Mouse (Mus musculus) right cerebral cortex, postnatal 36 days (tissue): Measurements from ENCODE around the gene Atp6ap1l.

Source experiments
- DNase-seq, 2 experiments: peaks; one replicate each; pipeline ENCODE4 v3.0.0; 2022; ENCODE audit warnings: low spot score in 2 of 2, mixed read lengths in 1 of 2

Atp6ap1l gene

DNA sequence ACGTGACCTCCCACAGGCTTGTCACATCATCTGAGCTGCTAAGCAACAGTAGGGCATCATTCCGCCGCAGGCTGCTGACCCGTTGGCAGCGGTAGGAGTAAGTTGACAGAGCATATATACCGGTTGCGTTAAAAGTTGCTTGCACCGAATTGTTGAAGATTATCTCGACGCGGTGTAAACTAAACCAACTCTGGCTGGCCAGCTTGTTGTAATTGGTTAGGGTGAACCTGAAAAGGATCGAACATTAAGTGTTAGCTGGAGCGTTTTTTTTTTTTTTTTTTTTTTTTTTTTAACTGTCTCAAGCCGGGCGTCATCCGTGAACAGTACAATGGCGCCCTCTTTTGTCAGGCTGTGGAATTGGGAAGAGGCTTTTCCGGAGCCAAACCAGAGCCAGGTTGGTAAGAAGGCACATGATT lies 18.6 kb downstream of the Atp6ap1l start:
- peak; percentile 52 to 68 for DNase-seq

DNA sequence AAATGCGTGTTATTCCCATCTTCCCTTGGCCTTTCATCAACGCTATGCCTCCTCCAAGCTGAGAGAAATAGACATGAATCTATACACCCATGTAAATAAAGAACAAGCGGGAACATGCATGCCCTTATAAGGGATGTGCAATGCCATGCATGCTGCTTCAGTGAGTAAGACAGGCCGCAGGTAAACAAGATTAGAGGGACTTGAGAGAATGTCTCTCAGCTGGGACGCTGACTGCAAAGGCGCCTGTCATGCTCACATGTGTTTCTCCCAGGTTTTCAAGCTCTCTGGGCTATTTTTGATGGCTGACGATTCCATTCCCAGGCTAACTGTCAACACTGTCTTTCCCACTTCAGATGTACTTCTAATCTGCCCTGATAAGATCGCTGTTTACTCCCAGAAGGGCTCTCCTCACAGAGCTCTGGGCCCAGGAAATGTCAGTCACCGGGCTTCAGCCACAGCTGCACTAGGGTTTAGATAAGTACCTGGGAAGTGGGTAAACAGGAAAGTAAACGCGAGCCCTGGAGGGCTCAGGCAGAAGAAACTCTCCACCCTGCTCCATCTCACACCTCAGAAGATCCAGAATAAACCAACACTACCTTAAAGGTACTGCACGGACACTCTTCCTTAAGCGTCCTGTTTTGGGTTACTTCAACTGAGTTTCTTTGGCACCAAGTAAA lies 19.2 kb downstream of the Atp6ap1l start:
- DNase-seq, result no peak

DNA sequence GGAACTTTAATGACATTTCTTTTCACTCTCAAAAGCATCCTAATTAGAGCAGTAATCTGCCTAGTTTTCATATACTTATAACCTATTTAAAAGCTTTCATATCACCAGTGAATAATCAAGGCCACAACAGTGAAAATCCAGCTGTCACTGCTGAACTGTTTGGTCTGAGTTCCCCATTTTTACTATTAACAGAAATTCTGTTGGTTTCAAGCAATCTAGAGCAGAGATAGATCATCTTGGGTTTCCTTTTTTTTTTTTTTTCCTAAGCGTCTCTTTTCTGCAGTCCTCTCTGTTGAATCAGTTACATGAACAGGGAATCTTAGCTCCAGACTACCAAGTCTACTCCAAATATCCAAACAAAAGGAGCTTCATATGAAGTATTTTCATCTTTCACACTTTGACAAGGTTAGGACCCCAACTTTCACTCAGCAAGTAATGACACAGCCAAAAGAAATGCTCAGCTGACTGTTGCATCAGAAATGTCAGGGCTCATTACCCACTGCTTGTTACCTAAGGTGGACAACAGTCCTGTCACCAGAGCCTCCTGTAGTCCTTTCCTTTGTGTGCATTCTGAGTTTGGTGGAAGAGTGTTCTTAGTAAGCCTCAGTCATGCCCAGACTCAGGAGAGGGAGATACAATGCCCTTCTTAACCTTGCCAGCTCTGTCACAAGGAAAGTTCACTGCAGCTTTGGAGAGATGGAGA lies 23.3 kb downstream of the Atp6ap1l start:
- no peak for DNase-seq

DNA sequence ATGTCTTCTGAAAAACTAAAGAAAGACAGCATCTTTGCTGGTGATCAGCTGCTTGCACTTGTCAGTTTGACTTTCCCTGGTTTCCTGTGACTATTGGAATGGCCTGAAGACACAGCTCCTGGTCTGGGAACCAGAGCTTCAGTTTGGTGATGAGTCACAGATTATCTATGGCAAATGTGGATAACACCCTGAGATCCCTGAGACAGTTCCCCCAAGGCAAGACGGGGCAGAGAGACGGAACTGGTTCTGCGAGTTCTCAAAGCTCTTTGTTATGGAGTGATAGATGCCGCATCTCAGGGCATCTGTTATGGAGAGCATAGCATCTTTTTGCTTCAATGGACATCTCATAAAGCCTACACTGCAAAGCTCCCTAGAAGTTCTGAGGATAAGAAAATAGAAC lies 33.6 kb downstream of the Atp6ap1l start:
- no peak for DNase-seq

DNA sequence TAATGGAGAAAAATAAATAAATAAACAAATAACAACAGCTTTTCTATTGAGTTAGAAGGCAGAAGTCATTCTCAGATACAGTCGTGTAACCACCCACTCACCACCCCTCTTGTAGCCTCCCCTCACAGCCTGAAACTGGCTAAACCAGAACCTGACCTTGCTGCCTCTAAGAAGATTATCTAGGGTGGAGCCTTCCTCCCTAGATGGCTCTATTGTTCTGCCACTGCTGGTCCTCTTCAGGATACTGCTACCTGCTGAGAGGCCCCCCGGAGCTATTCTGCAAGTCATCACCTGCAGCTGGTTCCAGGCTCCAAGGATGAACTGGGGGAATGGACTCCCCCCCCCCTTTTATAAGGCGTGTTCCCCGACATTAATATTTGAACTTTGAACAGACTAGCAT lies 36.0 kb downstream of the Atp6ap1l start:
- no peak for DNase-seq

DNA sequence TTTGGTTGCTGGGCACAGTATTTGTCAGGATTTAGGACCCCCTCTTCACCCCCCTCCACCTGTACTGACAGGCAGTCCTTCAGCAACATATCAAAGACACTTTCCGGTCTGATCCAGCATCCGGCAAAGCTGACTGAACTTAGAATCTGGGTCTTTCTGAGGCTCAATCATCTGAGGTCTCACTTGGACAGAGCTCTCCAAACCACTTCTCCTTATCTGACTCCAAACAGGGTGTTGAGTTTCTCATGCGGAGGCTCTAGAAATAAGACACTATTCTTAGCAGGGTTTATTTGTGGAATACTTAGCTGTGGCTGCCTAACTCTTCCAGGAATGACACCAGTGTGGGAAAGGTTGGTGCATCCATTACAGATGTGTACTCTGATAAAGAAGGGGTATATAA lies 43.0 kb downstream of the Atp6ap1l start:
- DNase-seq, result no peak

DNA sequence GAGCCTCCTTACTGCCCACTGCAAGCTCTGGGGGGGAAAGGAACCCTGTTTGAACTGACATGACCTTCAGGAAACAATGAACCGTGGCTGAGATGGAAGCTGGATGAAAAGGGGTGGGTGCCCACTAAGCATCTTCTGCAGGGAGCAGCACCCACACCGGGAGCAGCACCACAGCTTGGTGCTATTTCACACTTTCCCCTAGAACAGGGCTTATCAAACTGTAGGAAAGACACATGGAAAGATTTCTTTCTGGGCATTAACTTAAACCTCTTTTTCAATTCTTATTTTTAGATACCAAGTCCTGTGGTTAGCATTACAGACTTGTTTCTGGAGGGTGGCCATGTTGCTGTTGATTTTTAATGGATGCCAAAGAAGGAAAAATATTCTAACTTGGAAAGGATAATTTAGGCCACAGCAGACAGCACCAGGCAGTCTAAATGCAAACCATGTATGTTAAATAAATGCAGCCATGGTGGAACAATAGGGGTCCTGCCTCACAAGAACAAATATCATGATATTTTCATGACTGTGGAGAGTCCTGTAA lies 44.2 kb downstream of the Atp6ap1l start:
- DNase-seq, result no peak

DNA sequence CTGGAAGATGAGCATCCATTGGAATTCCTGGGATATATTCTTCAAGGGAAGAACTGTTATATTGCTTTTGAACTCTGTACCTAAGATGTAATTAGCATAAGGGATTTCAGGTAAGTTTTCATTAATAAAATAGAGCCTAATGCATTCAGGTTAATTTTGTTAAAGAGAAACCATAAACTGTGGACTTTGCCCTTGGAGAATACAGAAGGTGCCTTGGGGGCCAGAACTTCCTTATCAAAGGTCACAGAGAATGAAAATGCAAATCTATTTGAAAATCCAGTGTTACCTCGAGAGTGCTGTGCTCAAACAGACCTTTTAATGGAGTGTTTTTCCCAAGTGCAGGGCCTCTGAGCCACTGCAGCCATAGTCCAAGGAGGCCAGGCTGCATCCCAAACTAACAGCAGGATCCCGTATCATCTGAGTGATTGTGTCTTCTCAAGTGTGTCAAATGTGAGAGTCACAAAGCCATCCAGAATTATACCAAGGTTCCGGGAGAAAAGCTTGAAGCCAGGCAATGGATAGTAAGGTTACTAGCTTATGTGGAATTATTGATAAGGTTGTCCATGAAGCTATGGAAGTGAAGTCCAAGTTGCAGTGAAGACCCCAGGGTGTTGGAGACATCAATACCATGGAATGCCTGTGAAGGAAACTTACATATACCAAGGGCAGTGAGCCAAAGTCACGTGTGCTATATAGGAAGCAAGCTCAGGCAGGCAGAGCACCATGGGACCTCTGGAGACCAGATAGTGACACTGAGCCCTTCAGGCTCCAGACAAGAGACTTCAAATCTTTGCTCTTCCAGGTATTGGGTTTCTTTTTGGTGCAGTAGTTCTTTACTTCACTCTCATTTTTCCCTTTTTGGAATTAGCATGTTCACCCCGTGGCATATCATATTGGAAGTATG lies 52.2 kb downstream of the Atp6ap1l start:
- no peak for DNase-seq

DNA sequence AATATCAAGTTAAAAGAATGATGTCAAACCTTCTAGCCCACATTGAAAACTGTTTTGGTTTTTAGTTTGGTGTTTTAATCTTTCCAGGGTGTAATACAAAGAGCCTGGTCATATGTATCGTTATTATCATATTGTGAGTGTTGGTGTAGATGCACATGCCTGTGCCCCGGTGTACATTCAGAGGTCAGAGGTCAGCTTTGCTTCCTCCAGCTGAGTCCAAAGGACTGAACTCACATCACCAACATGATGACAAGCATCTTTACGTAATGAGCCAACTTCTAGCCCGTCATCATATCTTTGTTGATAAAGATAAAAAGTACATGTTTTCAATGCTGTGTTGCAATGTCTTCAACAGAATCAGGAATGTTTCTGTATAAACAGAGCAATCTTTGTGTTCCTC lies 53.4 kb downstream of the Atp6ap1l start:
- no peak for DNase-seq

DNA sequence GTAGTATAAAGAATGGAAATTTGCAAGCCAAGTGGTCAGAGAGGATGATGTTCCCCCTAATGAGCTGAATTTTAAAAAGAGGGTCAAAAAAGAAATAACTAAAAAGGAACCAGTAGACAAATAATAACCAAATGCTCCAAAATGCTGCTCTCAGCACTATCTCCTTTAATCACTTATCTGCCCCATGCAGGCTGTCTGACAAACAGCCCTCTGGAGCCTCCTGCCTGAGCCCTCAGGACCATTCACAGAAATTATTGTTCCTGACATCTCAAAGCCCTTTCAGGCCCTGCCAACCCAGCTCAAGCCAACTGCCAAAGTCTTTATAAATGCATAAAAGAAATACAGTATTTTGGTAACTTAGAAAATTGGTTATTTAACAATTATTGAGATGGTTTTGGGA lies 61.0 kb downstream of the Atp6ap1l start:
- DNase-seq, result no peak

DNA sequence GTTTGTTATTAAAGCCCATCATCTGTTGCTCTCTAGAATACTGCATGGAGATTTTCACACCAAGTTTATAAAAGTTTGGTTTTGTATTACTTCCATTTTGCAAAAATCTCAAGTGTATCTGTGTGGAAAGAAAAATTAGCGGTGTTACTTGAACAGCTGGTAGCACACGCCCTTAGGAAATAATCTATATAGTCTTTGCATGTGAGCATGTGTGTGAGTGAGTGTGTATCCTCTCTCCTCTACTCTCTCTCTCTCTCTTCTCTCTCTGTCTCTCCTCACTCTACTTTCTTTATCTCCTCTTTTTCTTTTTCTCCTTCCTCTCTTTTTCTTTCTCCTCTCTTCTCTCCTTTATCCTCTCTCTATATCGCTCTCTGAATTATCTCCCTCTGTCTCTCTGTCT lies 61.7 kb downstream of the Atp6ap1l start:
- DNase-seq, result no peak

DNA sequence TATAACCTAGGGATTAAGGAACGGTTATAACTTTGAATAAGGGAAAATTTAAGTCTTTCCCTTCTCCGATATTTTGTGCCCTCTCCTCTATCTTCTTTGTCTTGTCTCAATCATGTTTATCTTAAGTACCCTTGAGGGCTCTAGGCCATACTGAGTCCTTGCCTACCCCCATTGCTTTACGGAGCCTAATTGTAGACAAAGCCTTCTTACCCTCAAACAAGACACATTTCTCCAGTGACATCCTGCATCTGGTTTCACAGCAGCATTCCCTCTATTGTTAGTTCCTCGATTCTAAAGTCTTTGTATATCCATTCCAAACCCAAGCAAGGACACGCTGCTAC lies 64.0 kb downstream of the Atp6ap1l start:
- no peak for DNase-seq

DNA sequence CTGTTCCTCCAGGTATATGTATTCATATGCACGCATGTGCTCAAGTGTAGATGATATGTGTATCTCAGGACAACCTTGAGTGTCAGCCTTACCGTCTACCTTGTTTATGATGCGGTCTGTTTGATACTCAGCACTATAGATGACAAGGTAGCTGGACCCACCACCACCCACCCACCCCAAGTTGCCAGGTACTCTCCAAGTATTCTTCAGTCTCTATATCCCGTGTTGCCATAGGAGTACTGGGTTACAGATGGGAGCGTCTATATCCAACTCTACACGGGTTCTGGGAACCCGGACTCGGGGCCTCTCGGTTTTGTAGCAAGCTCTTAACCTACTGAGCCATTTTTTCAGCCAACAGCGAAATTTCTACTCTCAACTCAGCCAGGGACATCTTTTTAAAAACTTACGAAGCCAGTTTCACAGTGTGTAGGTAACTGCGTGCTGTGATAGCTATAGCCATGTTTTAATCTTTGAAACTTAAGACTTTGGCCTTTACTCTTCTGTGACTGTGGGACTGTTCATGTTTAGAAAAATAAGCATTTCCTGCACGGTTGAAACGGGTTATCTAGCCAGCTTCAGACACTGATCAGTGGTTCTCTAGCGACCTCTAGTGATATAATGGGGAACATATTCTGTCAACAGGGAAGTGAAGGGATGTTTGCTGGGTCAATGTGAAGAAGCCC lies 64.5 kb downstream of the Atp6ap1l start:
- DNase-seq, result no peak

DNA sequence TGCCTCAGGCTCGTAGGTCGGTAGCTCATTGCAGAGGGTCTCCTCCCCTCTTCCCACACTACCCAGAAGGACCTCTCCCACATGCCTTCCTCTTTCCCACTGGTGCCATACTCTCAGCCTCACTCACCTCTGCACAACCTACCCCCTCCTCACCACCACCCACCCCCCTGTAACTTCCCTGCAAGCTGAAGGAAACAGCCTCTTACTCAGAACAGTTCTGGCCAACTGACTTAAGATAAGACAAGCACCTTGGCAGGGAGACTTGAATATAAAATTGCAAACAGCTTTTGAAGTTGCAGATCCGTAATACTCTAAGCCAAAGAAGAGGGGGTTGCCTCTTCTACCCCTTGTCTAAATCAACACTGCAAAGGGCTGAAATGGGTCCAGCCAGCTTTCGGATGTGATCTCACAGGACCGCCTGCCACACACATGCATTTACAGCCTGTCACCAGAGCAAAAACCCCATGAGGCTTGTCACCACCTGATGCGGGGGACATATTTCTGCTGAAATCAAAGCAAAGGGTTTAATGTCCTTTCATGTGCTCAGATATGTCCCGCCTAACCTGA lies 71.4 kb downstream of the Atp6ap1l start:
- DNase-seq, result no peak
